Mouse (Mus musculus) thymus, adult 2 months (tissue): Measurements from ENCODE around the gene Tll1.

Experiments used
- CTCF ChIP-seq: fragments of 200-500 bp; IDR thresholded peaks from 2 replicates; pipeline ENCODE4 v1.5.1; 2012; ENCODE audit warnings: mild to moderate bottlenecking, control low read depth, low read length, moderate library complexity, borderline replicate concordance; ENCODE audit not compliant: control insufficient read depth, poor library complexity, insufficient read depth; ENCODE audit errors: extremely low read depth
- POLR2A ChIP-seq: fragments of 200-500 bp; IDR thresholded peaks from 2 replicates; pipeline ENCODE4 v1.6.1; 2012; ENCODE audit warnings: mild to moderate bottlenecking, low read length, control low read depth, moderate library complexity; ENCODE audit not compliant: control insufficient read depth, poor library complexity, insufficient read depth; ENCODE audit errors: extremely low read depth

DNA sequence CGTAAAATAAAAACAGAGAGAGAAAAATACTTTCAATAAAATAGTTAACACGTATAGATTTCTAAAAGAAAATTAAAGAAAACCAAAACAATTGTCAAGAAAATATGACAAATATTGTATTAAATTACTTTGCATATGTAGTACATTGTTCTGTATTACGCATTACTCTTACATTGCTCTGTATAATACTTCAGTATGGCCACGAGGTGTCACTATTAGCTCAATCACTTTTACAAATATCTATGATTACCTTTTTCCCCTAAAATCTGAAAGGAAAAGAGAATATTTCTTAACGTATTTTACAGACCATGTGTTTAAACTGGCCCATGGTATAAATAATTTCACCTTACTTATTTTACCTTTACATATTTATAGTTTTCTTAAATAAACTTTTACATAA lies 182.5 kb downstream of the Tll1 start:
- no peak for TF ChIP-seq CTCF
- no peak for TF ChIP-seq POLR2A
